Mouse (Mus musculus): ENCODE results near the gene Galr3. TPM values are rescaled to one million over a fixed set of nuclear protein-coding genes. Genes with fewer than 3 reads are reported as not detected.

Gene Galr3
- polyA plus RNA-seq, 1 experiment from 2014 or later, result 0.68 TPM

DNA sequence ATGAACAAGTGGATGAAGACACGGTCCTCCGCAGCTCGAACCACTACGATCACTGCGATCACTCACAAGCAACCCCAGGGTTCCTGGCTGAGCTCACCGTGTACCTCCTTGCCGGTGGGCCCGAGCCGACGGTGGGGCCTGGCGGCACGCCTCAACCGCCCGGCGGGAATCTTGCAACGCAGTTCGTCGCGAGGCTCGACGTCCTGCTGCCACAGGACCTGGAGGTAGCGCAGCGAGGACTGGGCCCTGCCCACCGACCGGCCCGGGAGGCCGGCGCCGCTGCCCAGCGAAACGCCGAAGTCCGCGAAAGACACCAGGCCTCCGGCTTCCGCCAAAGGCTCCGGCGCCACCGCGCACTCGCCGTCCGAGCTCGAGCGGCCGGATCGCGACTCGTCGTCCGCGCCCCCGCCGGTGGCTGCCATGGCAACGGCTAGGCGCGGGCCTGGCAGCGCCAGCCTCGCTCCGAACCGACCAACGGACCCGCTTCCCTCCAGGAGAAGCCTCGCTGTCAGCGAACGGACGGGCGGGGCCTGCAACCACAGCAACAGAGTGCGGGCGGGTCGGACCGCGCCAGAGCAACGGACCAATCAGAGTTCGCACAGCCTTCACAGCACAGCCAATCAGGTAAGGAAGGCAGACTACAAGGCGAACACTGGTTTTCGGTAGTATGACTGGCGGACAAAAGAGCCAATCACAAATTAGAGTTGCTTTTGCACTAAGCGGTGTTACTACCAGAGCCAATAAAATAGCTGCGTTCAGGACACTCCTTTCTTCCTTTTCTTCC is 20.9 kb downstream of the Galr3 start, which contains the start of gene Ankrd54:
Gene Ankrd54 (minus strand): TSS at position 518 of the 784 bp plus-strand sequence.
- peaks cover 19% of the 10 kb centered on the region for H3K36me3 ChIP-seq

DNA sequence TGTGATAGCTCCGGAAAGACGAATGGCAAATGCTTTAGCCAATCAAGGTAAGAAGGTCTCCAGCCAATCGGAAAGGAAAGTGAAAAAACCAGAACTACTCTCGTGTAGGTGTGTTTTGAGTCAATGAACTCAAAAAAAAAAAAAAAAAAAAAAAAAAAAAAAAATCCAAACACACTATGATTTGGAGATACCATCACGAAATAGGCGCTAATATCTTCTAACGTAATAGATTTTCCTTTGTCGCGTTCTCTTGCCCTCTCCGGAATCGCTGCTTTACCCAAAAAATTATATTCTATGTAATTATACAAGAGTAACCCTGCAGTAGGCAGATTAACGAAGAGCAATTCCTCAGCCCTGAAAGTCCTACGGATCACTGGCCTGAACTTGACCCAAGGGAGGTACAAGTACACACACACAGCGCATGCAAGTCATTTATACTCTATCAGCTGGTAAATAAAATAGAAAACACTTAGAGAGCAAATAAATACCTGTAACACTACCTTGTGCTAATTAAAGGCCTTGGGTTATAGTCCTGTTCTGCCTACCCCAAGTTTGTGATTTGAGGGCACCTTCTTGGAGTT is 21.6 kb downstream of the Galr3 start:
- Histone ChIP-seq H3K4me2 (peak overlapping the region; percentile 58), H3K36me3 (peaks cover 13% of the 10 kb centered on the region), H3K9ac (no peak overlapping the region), H3K27me3 (replicated peaks) (no peaks in the 10 kb centered on the region), H3K9me3 (no peaks in the 10 kb centered on the region), H3K4me3 (replicated peaks) (peak overlapping the region; percentile 30), H3K27ac (peak overlapping the region; percentile 69; the same call in 1 of the 2 replicates), H3K4me1 (peaks cover 32% of the 10 kb centered on the region)
- no peak for ATAC-seq (ENCODE audit: insufficient read depth, low FRiP score, low read depth)
- WGBS, result 8% methylated on average over 14 of the region's 14 CpGs

More for the DNA sequence above, 20.9 kb downstream of the Galr3 start, which contains the start of gene Ankrd54:
- H3K4me2 ChIP-seq, result peak within 1 kb of the TSS; percentile 81
- H3K9me3 ChIP-seq, result no peaks in the 10 kb centered on the region
- H3K4me1 ChIP-seq, result peaks cover 32% of the 10 kb centered on the region
- H3K9ac ChIP-seq, result peak within 1 kb of the TSS; percentile 79
- H3K27ac ChIP-seq, result peak within 1 kb of the TSS; percentile 72
- WGBS, result under 1% methylated on average over 80 of the region's 80 CpGs
- H3K27me3 ChIP-seq (replicated peaks), result no peaks in the 10 kb centered on the region
- ATAC-seq (ENCODE audit: insufficient read depth, low FRiP score, low read depth), result peak; percentile 99
- H3K4me3 ChIP-seq (replicated peaks), result peak within 1 kb of the TSS; percentile 96

DNA sequence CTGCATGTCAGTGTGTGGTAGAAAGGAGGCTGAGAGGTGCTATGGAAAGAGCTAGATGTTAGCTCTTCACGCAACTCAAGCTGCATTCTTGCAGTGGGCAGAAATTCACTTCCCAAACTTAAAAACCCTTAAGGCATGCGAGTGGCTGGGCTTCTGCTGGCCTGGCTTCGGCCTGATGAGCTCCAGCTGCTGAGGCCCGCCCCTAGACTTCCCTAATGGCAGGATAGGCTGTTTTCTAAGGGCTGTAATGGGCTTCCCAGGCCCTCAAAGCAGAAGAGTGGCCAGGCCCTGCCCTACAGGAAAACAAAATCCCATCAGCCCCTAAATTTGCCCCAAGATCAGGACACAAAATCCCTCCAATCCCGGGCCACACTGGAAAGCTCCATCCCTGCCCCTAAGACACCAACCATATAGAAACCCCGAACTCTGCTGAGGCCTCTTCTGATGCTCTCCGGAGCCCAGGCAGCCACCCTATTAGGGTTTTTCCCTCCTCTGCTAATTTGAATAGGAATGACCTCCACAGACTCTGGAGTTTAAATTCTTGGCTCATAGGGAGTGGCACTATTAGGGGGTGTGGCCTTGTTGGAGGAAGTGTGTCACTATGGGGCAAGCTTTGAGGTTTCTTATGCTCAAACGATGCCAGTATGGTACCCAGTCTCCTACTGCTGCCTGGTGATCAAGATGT is 23.5 kb downstream of the Galr3 start:
- no peak overlapping the region for H3K4me3 ChIP-seq (replicated peaks)
- peak overlapping the region; percentile 81 for H3K27ac ChIP-seq
- H3K9ac ChIP-seq, result no peak overlapping the region
- no peak overlapping the region for H3K4me2 ChIP-seq
- H3K9me3 ChIP-seq, result no peaks in the 10 kb centered on the region
- no peaks in the 10 kb centered on the region for H3K27me3 ChIP-seq (replicated peaks)
- ATAC-seq (ENCODE audit: insufficient read depth, low FRiP score, low read depth), result no peak
- no peaks in the 10 kb centered on the region for H3K36me3 ChIP-seq
- peaks cover 32% of the 10 kb centered on the region for H3K4me1 ChIP-seq
- 35% methylated on average over 8 of the region's 8 CpGs for WGBS

DNA sequence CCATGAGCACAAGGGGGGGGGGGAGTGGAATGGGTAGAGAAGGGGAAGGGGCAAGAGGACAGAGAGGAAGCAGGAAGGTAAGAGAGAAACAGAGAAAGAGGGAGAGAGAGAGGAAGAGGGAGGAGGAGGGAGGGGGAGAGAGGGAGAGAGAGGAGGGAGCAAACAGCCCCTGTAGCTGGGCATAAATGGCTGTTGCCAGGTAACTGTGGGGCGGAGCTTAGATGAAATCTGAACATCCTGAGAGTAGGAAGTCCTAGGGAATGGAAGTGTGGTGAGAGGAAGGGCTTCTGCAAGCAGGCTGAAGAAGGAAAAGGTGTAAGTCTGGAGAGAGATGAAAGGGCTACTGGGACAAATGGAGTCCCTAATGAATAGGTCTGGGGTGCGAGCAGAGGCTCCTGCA is 24.6 kb downstream of the Galr3 start:
- no peaks in the 10 kb centered on the region for H3K9me3 ChIP-seq
- 22% methylated on average over 2 of the region's 2 CpGs for WGBS
- H3K4me1 ChIP-seq, result peaks cover 27% of the 10 kb centered on the region
- no peak overlapping the region for H3K4me2 ChIP-seq
- ATAC-seq (ENCODE audit: insufficient read depth, low FRiP score, low read depth), result no peak
- no peak overlapping the region for H3K27ac ChIP-seq
- H3K27me3 ChIP-seq (replicated peaks), result no peaks in the 10 kb centered on the region
- H3K36me3 ChIP-seq, result no peaks in the 10 kb centered on the region
- no peak overlapping the region for H3K4me3 ChIP-seq (replicated peaks)
- no peak overlapping the region for H3K9ac ChIP-seq

DNA sequence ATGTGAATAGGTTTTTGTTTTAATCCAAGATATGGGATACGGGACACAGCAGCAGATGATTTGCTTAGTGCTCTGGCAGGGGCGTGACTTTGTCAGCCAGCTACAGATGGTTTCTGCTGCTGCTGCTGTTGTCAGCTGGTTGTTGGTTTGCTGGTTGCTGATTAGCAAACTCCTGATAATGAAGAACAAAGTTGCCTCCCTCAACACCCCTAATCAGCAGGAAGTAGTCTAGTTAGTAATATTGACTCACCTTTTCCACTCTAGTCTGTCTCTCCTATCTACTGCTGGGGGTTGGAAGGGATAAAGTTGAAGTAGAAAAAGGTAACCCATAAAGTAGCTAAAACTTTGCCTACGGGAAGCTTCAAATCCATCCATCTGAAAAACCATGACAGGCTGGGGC is 25.9 kb downstream of the Galr3 start:
- Histone ChIP-seq H3K9me3 (no peaks in the 10 kb centered on the region), H3K27me3 (replicated peaks) (no peaks in the 10 kb centered on the region), H3K27ac (peak overlapping the region; percentile 58; the same call in 1 of the 2 replicates), H3K4me2 (no peak overlapping the region), H3K4me3 (replicated peaks) (no peak overlapping the region), H3K9ac (no peak overlapping the region), H3K36me3 (no peaks in the 10 kb centered on the region), H3K4me1 (peaks cover 19% of the 10 kb centered on the region)
- WGBS, result 45% methylated on average over 3 of the region's 3 CpGs
- no peak for ATAC-seq (ENCODE audit: insufficient read depth, low FRiP score, low read depth)

DNA sequence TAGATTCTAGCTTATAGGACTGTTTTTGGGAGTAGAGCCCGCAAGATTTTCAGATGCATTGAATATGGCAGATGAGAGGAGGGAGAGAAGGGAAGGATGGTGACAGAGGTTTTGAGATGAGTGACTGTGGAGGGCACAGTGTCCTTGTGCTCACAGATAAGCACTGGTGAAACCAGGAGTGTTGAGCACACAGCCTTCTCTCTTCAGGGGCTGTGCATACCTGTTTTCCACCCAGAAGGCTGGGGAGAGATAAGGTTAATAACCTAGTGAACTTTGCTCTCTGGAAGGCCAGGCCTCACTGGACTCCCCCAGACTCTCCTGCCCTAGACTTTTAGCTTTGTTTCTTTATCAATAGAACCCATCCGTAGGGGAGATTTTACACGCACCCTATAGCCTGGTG is 26.7 kb downstream of the Galr3 start:
- Histone ChIP-seq H3K4me1 (peaks cover 18% of the 10 kb centered on the region), H3K4me3 (replicated peaks) (no peak overlapping the region), H3K36me3 (no peaks in the 10 kb centered on the region), H3K9ac (no peak overlapping the region), H3K27me3 (replicated peaks) (no peaks in the 10 kb centered on the region), H3K9me3 (no peaks in the 10 kb centered on the region), H3K4me2 (no peak overlapping the region), H3K27ac (peak overlapping the region; percentile 58; the same call in 1 of the 2 replicates)
- peak; percentile 44; the same call in 1 of the 2 replicates for ATAC-seq (ENCODE audit: insufficient read depth, low FRiP score, low read depth)
- 70% methylated on average over 3 of the region's 3 CpGs for WGBS

DNA sequence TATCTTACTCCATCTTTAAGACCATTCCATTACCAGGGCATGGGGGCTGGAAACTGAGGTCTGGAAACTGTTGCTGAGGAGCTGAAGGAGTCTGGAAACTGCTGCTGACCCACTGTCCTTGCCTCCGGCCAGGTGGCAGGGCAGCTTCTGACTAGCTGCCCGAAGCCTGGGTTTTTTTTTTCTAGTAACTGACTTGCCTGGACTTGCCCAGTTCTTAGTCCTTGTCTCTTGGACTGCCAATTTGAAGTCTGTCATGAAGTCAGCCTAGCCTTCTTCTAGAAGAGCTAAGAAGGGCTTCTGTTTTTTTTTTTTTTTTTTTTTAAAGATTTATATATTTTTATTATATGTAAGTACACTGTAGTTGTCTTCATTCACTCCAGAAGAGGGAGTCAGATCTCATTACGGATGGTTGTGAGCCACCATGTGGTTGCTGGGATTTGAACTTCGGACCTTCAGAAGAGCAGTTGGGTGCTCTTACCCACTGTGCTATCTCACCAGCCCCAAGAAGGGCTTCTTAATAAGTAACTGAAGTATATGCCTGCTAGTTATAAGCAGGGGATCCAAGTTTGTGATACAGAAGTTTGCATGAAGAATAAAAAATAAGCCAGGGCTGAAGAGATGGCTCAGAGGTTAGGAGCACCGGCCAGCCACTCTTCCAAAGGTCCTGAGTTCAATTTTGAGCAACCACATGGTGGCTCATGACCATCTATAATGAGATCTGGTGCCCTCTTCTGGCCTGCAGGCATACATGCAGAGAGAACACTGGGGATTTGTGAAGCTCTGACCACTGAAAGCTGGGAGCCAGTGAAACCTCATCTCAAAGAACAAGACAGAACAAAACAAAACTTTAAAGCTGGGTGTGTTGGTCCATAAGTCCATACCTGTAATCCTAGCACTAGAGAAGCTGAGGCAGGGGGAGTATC is 29.7 kb downstream of the Galr3 start:
- ATAC-seq (ENCODE audit: insufficient read depth, low FRiP score, low read depth), result no peak
- H3K4me2 ChIP-seq, result no peak overlapping the region

DNA sequence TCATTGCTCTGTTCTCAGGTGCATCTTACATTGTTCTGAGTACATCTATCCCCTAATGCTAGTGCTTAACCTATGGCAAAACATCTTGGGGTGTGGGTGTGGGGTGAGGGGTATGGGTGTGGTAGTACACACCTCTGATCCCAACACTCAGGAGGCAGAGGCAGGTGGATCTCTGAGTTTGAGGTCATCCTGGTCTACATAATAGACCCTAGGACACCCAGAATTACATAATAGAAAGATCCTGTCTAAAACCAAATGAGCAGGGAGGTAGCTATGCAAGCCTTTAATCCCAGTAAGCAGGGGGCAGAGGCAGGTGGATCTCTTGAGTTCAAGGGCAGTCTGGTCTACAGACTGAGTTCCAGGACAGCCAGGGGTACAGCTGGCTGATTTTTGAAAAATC is 32.1 kb downstream of the Galr3 start:
- H3K4me3 ChIP-seq (replicated peaks), result no peak overlapping the region
- no peaks in the 10 kb centered on the region for H3K9me3 ChIP-seq
- H3K9ac ChIP-seq, result no peak overlapping the region
- H3K36me3 ChIP-seq, result peaks cover 23% of the 10 kb centered on the region
- H3K27me3 ChIP-seq (replicated peaks), result no peaks in the 10 kb centered on the region
- peaks cover 16% of the 10 kb centered on the region for H3K4me1 ChIP-seq
- ATAC-seq (ENCODE audit: insufficient read depth, low FRiP score, low read depth), result no peak
- H3K4me2 ChIP-seq, result no peak overlapping the region
- H3K27ac ChIP-seq, result no peak overlapping the region

More for the DNA sequence above, 29.7 kb downstream of the Galr3 start:
- Histone ChIP-seq H3K9ac (no peak overlapping the region), H3K27me3 (replicated peaks) (no peaks in the 10 kb centered on the region), H3K27ac (no peak overlapping the region), H3K36me3 (no peaks in the 10 kb centered on the region), H3K9me3 (no peaks in the 10 kb centered on the region), H3K4me3 (replicated peaks) (no peak overlapping the region), H3K4me1 (peaks cover 17% of the 10 kb centered on the region)
- WGBS, result 62% methylated on average over 5 of the region's 5 CpGs

DNA sequence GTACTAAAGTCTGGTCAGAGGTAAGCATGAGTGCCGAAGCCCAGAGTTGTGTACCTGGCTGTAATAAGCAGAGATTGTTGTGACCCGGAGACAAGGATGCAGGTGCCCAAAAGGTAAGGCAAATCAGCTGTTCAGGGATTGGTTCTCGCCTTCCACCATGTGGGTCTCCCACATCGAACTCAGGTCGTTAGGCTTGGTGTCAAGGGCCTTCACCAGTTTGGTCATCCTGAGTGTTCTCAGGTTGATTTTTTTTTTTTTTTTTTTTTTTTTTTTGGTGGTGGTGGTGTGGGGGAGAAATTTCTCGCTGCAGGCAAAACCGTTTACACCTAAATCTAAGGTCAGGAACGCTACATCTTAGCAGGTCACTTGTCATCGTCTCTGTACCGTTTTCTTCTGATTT is 32.8 kb downstream of the Galr3 start:
- peak overlapping the region; percentile 92 for H3K4me3 ChIP-seq (replicated peaks)
- H3K9ac ChIP-seq, result 0 out of 2 replicates have a peak overlapping the region, but pooled peaks have one; percentile 19
- H3K4me1 ChIP-seq, result peaks cover 16% of the 10 kb centered on the region
- peaks cover 30% of the 10 kb centered on the region for H3K36me3 ChIP-seq
- 40% methylated on average over 10 of the region's 10 CpGs for WGBS
- H3K27ac ChIP-seq, result no peak overlapping the region; the same call in 1 of the 2 replicates
- ATAC-seq (ENCODE audit: insufficient read depth, low FRiP score, low read depth), result no peak
- no peaks in the 10 kb centered on the region for H3K27me3 ChIP-seq (replicated peaks)
- H3K9me3 ChIP-seq, result no peaks in the 10 kb centered on the region
- H3K4me2 ChIP-seq, result peak overlapping the region; percentile 74

DNA sequence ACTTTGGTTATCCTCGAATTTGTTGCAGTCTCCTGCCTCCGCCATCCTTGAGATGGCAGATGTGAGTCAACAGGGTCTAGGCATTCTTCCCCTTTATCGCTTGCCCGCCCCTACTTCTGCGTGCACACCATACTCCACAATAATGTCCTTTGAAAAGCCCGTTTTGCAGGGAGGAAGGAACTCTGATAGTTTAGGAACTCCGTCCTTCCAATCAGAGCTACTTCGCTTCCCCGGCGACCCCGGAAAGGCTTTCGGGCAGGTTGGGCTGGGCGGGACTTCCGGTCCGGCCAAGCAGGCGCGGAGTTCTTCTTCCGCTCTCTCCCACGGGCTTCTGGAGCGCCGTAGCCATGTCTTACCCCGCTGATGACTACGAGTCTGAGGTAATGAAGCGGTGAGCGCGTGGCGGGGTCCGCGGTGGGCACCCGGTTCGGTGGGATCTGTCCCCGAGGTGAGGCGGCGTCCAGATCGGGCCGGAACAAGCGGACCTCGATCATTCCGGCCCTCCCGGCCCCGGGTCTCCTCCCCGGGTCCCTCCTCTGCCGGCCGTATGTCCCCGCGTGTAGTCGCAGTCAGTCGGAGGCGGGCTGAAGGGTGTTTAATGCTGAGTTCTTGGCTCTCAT is 33.3 kb downstream of the Galr3 start, which contains the start of gene Eif3l:
Gene Eif3l (plus strand): TSS at position 267 of the 620 bp plus-strand sequence.
- ATAC-seq (ENCODE audit: insufficient read depth, low FRiP score, low read depth), result peak; percentile 86; the same call in 1 of the 2 replicates
- Histone ChIP-seq H3K4me2 (peak within 1 kb of the TSS; percentile 74), H3K9ac (peak within 1 kb of the TSS; percentile 81), H3K36me3 (peaks cover 35% of the 10 kb centered on the region), H3K27me3 (replicated peaks) (no peaks in the 10 kb centered on the region), H3K4me1 (peaks cover 16% of the 10 kb centered on the region), H3K27ac (peak within 1 kb of the TSS; percentile 79), H3K4me3 (replicated peaks) (peak within 1 kb of the TSS; percentile 92), H3K9me3 (no peaks in the 10 kb centered on the region)
- under 1% methylated on average over 49 of the region's 49 CpGs for WGBS
